Mouse (Mus musculus) embryonic fibroblast, embryonic 13.5 days (primary cell): ENCODE results near the gene Ptpru.

ENCODE experiments used
- CTCF ChIP-seq: IDR thresholded peaks from 2 replicates; pipeline ENCODE4 v1.5.1; 2011; ENCODE audit warnings: mild to moderate bottlenecking, control low read depth, low read length, moderate library complexity, borderline replicate concordance; ENCODE audit not compliant: insufficient read depth
- POLR2A ChIP-seq: IDR thresholded peaks from 2 replicates; pipeline ENCODE4 v1.6.1; 2011; ENCODE audit warnings: low read depth, mild to moderate bottlenecking, control low read depth, low read length, moderate library complexity

DNA sequence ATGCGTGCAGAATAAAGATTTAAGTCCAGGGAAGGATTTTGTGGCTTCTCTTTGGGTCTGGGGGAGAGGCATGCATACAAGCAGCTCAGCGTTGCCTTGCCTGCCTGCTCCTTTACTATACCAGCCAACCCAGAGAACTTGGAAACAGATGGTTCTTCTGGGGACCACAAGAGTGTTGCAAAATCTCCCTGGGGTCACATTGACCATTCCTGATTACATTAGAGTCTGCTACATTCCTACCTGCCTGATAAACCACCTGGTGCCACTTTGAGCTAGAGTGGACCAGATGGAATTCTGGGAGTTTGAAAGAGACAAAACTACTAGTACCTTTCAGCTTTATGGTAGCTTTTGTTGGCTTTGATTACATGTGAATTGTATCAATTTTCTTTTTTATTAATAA lies 38.7 kb upstream of the Ptpru start:
- TF ChIP-seq CTCF, result no peak
- no peak for TF ChIP-seq POLR2A
